Mouse (Mus musculus): ENCODE results near the gene Ush2a. TPM values are rescaled to one million over a fixed set of nuclear protein-coding genes. Genes with fewer than 3 reads are reported as not detected.
A peak's percentile ranks its signal among the peaks of the same experiment; 100 is the strongest.

The Ush2a gene
- polyA plus RNA-seq, 1 experiment from 2014 or later = not detected

DNA sequence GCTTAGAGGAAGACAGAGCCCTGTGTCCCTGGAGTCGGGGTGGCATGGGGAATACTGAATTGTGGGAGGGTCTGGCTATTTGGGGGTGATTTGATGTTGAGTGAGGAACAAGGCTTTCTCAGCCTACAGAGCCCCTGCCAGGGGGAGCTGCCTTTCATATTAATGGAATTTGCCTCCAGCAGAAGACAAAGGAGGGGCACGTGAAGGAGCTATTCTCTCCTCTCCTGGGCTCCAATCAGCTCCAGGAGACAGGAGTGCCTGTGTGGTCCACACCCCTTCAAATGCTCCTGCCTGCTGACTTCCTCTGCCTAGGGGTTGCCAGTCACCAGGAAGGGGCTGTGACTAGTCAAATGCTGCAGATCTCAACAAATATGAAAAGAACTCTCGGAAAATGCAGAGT, 398.5 kb downstream of the Ush2a start:
- Histone ChIP-seq H3K27ac (ENCODE audit: low read length) (no peak overlapping the region; the same call in 1 of the 2 replicates), H3K9me3 (replicated peaks; ENCODE audit: control insufficient read depth, low read length) (no peaks in the 10 kb centered on the region), H3K36me3 (ENCODE audit: control insufficient read depth, insufficient read depth, low read length) (no peaks in the 10 kb centered on the region), H3K4me1 (ENCODE audit: control insufficient read depth, insufficient read depth, low read length) (peaks cover 5% of the 10 kb centered on the region; the same call in 1 of the 2 replicates), H3K4me2 (ENCODE audit: low read depth, low read length) (peak overlapping the region; percentile 51), H3K9ac (ENCODE audit: low read length) (peak overlapping the region; percentile 33), H3K27me3 (ENCODE audit: control insufficient read depth, insufficient read depth, low read length) (no peaks in the 10 kb centered on the region), H3K4me3 (replicated peaks; ENCODE audit: low read length) (peak overlapping the region; percentile 24)
- no peak for ATAC-seq (ENCODE audit: insufficient read depth, low FRiP score)
- 26% methylated on average over 3 of the region's 3 CpGs for WGBS

DNA sequence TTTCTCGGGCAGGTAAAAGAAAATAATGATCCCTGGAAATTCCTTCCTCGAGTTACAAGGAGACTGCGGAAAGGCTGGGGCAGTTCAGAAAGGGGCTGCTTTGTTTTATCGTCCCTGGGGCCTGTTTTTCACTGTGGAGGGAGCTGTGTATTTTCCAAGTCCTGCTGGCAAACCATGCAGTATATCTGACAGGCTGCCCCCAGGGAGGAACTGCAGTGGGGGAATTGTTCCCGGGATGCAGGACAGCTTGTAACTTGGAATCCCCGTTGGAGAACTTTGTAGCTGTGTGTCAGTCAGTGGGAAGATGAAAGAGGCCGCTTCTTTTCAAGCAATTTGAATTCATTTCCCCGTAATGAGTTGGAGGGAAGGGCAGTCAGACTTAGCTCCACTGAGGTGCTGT, 399.1 kb downstream of the Ush2a start:
- Histone ChIP-seq H3K27ac (ENCODE audit: low read length) (no peak overlapping the region; the same call in 1 of the 2 replicates), H3K27me3 (ENCODE audit: control insufficient read depth, insufficient read depth, low read length) (no peaks in the 10 kb centered on the region), H3K4me3 (replicated peaks; ENCODE audit: low read length) (peak overlapping the region; percentile 24), H3K36me3 (ENCODE audit: control insufficient read depth, insufficient read depth, low read length) (no peaks in the 10 kb centered on the region), H3K4me1 (ENCODE audit: control insufficient read depth, insufficient read depth, low read length) (peaks cover 5% of the 10 kb centered on the region; the same call in 1 of the 2 replicates), H3K4me2 (ENCODE audit: low read depth, low read length) (peak overlapping the region; percentile 51), H3K9me3 (replicated peaks; ENCODE audit: control insufficient read depth, low read length) (no peaks in the 10 kb centered on the region), H3K9ac (ENCODE audit: low read length) (peak overlapping the region; percentile 33)
- no peak for ATAC-seq (ENCODE audit: insufficient read depth, low FRiP score)
- 7% methylated on average over 8 of the region's 8 CpGs for WGBS

DNA sequence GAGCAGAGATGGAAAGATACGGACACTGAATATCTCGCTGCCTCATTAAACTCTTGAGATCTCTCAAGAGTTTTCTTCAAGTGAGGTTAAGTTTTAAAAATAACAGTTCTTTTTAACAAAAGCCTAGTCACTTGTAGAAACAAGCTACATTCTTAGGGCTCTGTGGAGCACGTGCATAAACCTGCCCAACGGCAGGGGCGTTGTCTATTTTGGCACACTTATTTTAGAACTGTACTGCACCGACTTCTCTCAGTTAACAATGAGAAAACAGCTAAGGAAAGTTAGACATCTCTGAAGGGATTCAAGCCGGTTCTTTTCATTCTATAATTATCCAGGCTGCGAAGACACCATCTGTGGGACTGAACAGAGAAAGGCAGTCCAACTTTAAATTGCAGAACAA, 405.6 kb downstream of the Ush2a start:
- Histone ChIP-seq H3K36me3 (ENCODE audit: control insufficient read depth, insufficient read depth, low read length) (no peaks in the 10 kb centered on the region), H3K27ac (ENCODE audit: low read length) (no peak overlapping the region), H3K27me3 (ENCODE audit: control insufficient read depth, insufficient read depth, low read length) (no peaks in the 10 kb centered on the region), H3K4me1 (ENCODE audit: control insufficient read depth, insufficient read depth, low read length) (no peaks in the 10 kb centered on the region), H3K4me3 (replicated peaks; ENCODE audit: low read length) (no peak overlapping the region), H3K9me3 (replicated peaks; ENCODE audit: control insufficient read depth, low read length) (no peaks in the 10 kb centered on the region), H3K9ac (ENCODE audit: low read length) (no peak overlapping the region), H3K4me2 (ENCODE audit: low read depth, low read length) (no peak overlapping the region)
- 59% methylated on average over 8 of the region's 8 CpGs for WGBS
- ATAC-seq (ENCODE audit: insufficient read depth, low FRiP score) = no peak

DNA sequence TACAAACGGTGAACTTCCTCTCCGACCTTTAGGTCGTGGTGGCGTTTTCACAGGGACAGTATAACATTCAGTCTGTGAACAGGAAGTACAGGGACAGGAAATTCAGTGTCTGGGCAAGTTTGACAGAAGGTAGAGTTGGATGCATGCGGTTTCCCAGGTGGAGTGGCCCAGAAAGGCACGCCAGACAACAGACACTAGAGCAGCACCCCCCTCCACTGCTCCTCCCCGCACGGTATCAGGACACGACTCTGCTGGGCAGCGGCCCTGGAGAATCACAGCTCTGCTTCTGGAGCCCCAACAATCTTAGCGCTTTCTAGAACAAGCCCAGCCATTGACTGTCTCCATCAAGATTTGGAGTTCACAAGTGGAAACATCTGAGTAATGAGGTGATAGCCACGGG, 406.7 kb downstream of the Ush2a start:
- no peak for ATAC-seq (ENCODE audit: insufficient read depth, low FRiP score)
- H3K4me2 ChIP-seq (ENCODE audit: low read depth, low read length) = no peak overlapping the region
- H3K9ac ChIP-seq (ENCODE audit: low read length) = no peak overlapping the region
- no peaks in the 10 kb centered on the region for H3K4me1 ChIP-seq (ENCODE audit: control insufficient read depth, insufficient read depth, low read length)
- H3K9me3 ChIP-seq (replicated peaks; ENCODE audit: control insufficient read depth, low read length) = no peaks in the 10 kb centered on the region
- H3K27ac ChIP-seq (ENCODE audit: low read length) = no peak overlapping the region
- H3K27me3 ChIP-seq (ENCODE audit: control insufficient read depth, insufficient read depth, low read length) = no peaks in the 10 kb centered on the region
- H3K4me3 ChIP-seq (replicated peaks; ENCODE audit: low read length) = no peak overlapping the region
- WGBS = 68% methylated on average over 12 of the region's 12 CpGs
- H3K36me3 ChIP-seq (ENCODE audit: control insufficient read depth, insufficient read depth, low read length) = no peaks in the 10 kb centered on the region

DNA sequence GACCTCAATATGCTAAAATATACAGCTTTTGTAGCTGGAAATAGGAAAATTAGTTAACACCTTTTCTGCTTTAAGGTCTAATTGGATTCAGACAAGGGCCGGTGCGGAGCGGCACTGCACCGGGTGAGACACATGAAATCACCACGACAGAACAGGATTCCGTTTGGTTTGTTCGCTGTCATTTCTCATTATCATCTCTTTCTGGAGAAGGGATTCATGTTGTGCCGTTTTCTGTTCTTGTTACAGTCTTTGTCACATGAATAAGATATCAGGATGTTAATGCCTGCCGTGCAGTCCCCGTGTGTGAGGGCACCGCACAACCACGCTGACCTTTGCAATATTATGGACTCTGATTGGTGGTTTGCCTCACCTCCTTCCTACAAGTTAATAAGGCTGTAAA, 411.0 kb downstream of the Ush2a start:
- no peak for ATAC-seq (ENCODE audit: insufficient read depth, low FRiP score)
- no peak overlapping the region for H3K9ac ChIP-seq (ENCODE audit: low read length)
- H3K9me3 ChIP-seq (replicated peaks; ENCODE audit: control insufficient read depth, low read length) = no peaks in the 10 kb centered on the region
- no peaks in the 10 kb centered on the region for H3K27me3 ChIP-seq (ENCODE audit: control insufficient read depth, insufficient read depth, low read length)
- no peak overlapping the region for H3K4me2 ChIP-seq (ENCODE audit: low read depth, low read length)
- 92% methylated on average over 12 of the region's 12 CpGs for WGBS
- H3K4me1 ChIP-seq (ENCODE audit: control insufficient read depth, insufficient read depth, low read length) = no peaks in the 10 kb centered on the region
- H3K4me3 ChIP-seq (replicated peaks; ENCODE audit: low read length) = no peak overlapping the region
- no peaks in the 10 kb centered on the region for H3K36me3 ChIP-seq (ENCODE audit: control insufficient read depth, insufficient read depth, low read length)
- H3K27ac ChIP-seq (ENCODE audit: low read length) = no peak overlapping the region

DNA sequence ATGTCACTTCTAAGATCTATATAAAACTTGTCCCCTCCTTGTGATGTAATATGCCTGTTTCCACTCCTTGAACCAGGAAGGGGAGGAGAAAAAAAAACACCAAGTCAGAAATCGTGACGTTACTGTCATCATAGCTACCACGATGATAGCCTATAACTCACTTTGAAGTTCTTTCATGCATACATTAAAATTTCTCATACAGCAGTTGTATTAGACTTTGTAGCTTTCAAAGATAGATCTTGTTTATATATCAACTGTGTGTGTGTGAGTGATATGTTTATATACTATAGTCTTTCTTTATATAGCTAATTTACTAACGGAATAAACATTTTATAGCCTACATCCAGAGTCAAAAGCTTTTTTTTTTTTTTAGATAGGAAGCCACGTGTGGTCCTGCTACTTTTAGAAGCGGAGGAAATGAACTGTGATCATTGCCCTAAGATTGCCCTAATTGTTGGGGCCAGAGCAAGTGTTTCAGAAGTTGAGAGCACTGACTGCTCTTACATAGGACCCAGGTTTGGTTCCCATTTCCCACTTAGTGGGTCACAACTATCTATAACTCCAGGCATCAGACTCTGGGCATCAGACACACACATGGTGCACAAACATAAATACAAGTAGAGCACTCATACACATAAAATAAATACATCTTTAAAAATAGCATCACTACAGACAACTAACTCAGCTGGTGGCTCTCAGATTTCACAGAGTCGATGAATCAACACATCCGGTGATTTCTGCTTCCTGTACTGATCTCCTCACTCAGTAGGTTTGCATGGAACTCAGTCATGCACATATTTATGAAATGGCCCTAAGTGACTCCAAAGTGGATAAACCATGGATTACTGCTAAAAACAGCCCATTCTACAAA, 413.1 kb downstream of the Ush2a start:
- Histone ChIP-seq H3K27me3 (ENCODE audit: control insufficient read depth, insufficient read depth, low read length) (no peaks in the 10 kb centered on the region), H3K9ac (ENCODE audit: low read length) (no peak overlapping the region), H3K27ac (ENCODE audit: low read length) (no peak overlapping the region), H3K4me1 (ENCODE audit: control insufficient read depth, insufficient read depth, low read length) (no peaks in the 10 kb centered on the region), H3K36me3 (ENCODE audit: control insufficient read depth, insufficient read depth, low read length) (no peaks in the 10 kb centered on the region), H3K4me2 (ENCODE audit: low read depth, low read length) (no peak overlapping the region), H3K4me3 (replicated peaks; ENCODE audit: low read length) (no peak overlapping the region), H3K9me3 (replicated peaks; ENCODE audit: control insufficient read depth, low read length) (no peaks in the 10 kb centered on the region)
- 50% methylated on average over 8 of the region's 8 CpGs for WGBS
- ATAC-seq (ENCODE audit: insufficient read depth, low FRiP score) = no peak

DNA sequence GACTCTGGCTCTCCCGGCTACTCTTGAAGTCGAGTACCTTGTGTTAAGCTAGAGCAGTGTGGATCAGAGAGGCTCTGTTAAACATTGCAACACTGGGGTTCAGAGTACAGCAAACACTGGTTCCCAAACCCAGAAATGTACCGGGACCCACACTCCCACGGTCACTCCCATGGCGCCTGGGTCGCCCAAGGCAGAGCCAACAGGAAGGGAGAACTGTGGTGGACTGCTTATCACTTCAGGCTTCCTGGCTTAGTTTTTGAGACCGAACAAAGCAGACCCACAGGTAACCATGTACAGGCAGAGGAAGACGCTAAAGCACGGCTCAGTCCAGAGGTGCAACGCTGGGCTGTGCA, 413.7 kb downstream of the Ush2a start:
- Histone ChIP-seq H3K27me3 (ENCODE audit: control insufficient read depth, insufficient read depth, low read length) (no peaks in the 10 kb centered on the region), H3K36me3 (ENCODE audit: control insufficient read depth, insufficient read depth, low read length) (no peaks in the 10 kb centered on the region), H3K4me2 (ENCODE audit: low read depth, low read length) (no peak overlapping the region), H3K4me3 (replicated peaks; ENCODE audit: low read length) (no peak overlapping the region), H3K9ac (ENCODE audit: low read length) (no peak overlapping the region), H3K4me1 (ENCODE audit: control insufficient read depth, insufficient read depth, low read length) (no peaks in the 10 kb centered on the region), H3K9me3 (replicated peaks; ENCODE audit: control insufficient read depth, low read length) (no peaks in the 10 kb centered on the region), H3K27ac (ENCODE audit: low read length) (no peak overlapping the region)
- no peak for ATAC-seq (ENCODE audit: insufficient read depth, low FRiP score)
- 80% methylated on average over 10 of the region's 10 CpGs for WGBS

DNA sequence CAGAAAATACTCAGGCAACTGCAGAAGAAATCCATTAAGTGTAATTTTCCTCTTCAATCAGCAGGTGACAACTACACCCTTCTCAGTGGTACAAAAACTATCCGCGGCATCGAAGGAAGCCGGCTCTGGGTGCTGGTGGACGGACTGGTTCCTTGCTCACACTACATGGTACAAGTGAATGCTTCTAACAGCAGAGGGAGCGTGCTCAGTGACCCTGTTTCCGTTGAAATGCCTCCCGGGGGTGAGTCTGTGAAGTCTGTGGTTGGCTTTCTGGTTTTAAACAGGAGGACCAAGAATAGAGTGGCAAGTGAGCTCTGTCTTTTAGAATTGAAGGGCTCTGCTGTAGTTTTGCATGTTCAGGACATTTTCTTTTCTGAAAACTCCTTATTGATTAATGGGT, 416.4 kb downstream of the Ush2a start:
- ATAC-seq (ENCODE audit: insufficient read depth, low FRiP score) = no peak
- 53% methylated on average over 8 of the region's 8 CpGs for WGBS
- H3K9me3 ChIP-seq (replicated peaks; ENCODE audit: control insufficient read depth, low read length) = no peaks in the 10 kb centered on the region

DNA sequence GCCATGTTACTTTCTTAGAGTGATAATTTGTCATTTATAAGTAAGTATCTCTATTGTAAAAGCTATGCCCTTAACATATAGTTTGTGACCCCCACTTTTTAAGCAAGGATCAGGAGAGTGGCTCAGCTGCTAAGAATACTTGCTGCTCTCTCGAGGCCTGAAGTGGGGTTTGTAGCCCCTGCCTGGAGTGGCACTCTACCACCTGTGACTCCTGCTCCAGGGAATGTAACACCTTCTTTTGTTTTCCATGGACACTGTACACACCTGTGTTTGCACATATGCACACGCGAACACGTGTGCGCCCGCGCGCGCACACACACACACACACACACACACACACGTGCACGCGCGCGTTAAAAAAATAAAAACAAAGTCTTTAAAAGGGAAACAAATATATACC, 424.5 kb downstream of the Ush2a start:
- H3K27me3 ChIP-seq (ENCODE audit: control insufficient read depth, insufficient read depth, low read length) = no peaks in the 10 kb centered on the region

More for the DNA sequence above, 416.4 kb downstream of the Ush2a start:
- H3K4me2 ChIP-seq (ENCODE audit: low read depth, low read length) = no peak overlapping the region
- no peaks in the 10 kb centered on the region for H3K4me1 ChIP-seq (ENCODE audit: control insufficient read depth, insufficient read depth, low read length)
- no peak overlapping the region for H3K27ac ChIP-seq (ENCODE audit: low read length)
- H3K9ac ChIP-seq (ENCODE audit: low read length) = no peak overlapping the region
- no peak overlapping the region for H3K4me3 ChIP-seq (replicated peaks; ENCODE audit: low read length)
- no peaks in the 10 kb centered on the region for H3K27me3 ChIP-seq (ENCODE audit: control insufficient read depth, insufficient read depth, low read length)
- H3K36me3 ChIP-seq (ENCODE audit: control insufficient read depth, insufficient read depth, low read length) = no peaks in the 10 kb centered on the region

More for the DNA sequence above, 424.5 kb downstream of the Ush2a start:
- Histone ChIP-seq H3K4me2 (ENCODE audit: low read depth, low read length) (no peak overlapping the region), H3K27ac (ENCODE audit: low read length) (no peak overlapping the region), H3K36me3 (ENCODE audit: control insufficient read depth, insufficient read depth, low read length) (no peaks in the 10 kb centered on the region), H3K4me1 (ENCODE audit: control insufficient read depth, insufficient read depth, low read length) (no peaks in the 10 kb centered on the region), H3K4me3 (replicated peaks; ENCODE audit: low read length) (no peak overlapping the region), H3K9me3 (replicated peaks; ENCODE audit: control insufficient read depth, low read length) (peaks cover 4% of the 10 kb centered on the region; the same call in 1 of the 2 replicates), H3K9ac (ENCODE audit: low read length) (no peak overlapping the region)
- no peak for ATAC-seq (ENCODE audit: insufficient read depth, low FRiP score)
- 92% methylated on average over 14 of the region's 14 CpGs for WGBS

Measured in stomach, embryonic 16.5 days (tissue).